Mouse (Mus musculus): ENCODE measurements at regions not wholly inside any gene's neighbourhood (a gene's known extent, or its start where the extent isn't known, plus 50 kb on each side); places are given as distances from the start of the nearest gene placed in this dataset.

DNA sequence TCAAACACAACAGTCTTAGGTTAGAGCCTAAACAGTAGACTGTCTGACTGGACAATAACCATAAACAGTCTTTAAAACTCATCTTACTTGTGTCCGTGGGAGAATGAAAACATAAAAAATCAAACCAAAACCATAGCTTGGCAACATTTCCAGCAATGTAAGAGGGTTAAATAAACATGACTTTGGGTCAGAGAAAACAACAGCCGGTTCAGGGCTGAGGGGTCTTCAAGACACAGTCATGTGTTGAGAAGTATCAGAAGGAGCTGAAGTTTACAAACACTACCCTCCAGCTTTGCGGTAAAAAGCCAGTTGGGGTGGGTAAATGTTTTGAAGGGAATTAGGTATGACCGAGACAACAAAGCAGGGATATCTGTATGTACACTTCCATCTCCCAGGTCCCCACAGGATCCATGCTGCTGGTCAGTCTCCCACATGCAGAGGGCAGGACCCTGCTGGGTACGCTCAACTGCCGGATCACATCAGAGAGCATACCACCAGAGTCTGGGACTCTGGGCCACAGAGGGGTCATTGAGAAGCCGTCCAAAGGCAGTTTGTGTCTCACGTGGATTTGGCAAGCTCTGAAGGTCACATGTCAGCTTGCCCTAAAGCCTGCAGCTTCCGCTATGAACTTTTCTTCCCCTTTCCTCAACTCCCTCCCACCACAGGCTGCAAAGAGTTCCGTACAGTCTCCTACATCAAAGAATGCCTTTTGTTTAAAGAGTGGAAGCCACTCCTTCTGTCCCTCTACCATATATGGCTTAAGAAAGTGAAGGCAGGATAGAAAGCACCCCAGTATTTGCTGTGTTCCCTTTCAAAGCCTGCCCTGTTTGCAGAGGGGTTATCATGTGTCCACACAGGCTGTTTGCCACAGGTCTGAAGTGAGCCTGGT is 103.9 kb upstream of the Thbs1 start:
- no peak for ATAC-seq (ENCODE audit: insufficient number of reproducible peaks, low FRiP score, low TSS enrichment)

DNA sequence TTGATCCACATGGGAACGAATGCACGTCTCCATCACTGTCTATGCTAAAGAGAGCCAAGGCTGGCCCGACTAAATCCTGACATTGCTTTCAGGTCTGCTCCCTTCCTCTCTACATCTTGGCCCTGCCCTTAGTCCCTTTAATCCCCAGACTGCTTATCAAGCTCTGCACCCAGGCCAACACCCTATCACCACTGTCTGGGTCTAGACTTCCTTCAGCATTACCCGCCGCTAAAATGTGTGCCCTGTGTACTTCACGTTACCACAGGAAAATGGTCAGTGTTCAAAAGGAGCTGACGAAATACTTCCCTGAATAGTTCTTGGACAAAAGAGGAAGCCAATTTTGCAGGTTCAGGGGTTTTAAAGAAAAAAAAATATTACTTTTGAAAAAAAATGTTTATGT is 100.0 kb upstream of the Thbs1 start:
- no peak for ATAC-seq (ENCODE audit: insufficient number of reproducible peaks, low FRiP score, low TSS enrichment)

DNA sequence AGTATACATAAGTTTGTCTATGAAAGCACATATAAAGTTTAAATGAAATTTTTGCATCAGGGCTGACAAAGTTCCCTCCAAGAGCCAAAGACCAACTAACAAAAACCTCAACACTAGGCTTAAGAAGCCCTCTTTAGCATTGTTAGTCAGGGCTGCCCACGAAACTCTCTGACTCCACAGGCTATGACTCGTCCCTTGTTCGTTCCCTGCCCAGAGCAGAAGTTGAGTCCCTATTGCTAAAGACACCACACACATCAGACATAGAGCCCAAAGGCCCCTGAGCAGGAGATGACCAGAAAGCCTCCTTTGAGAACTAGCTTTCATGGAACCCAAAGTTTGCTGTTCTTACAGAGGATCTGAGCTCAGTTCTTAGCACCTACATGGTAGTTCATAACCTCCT is 99.5 kb upstream of the Thbs1 start:
- no peak for ATAC-seq (ENCODE audit: insufficient number of reproducible peaks, low FRiP score, low TSS enrichment)

DNA sequence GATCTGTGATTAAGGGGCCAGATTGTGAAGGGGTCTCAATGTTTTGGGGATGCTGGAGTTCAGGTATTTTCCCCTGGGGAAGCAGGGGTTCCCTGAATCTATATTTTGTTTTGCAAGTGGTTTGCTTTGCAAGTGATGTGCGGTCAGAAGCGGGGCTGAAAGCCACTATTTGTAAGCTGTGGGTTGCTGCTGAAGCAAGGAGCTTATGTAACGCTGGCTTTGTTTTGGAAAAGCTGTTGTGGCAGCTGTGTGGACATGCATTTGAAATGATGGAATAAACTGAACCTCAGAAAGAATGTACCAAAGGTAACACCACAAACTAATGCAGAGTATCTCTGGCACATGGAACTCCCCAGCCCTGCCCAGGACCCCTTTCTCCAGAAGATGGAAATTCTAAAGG is 98.5 kb upstream of the Thbs1 start:
- no peak for ATAC-seq (ENCODE audit: insufficient number of reproducible peaks, low FRiP score, low TSS enrichment)

DNA sequence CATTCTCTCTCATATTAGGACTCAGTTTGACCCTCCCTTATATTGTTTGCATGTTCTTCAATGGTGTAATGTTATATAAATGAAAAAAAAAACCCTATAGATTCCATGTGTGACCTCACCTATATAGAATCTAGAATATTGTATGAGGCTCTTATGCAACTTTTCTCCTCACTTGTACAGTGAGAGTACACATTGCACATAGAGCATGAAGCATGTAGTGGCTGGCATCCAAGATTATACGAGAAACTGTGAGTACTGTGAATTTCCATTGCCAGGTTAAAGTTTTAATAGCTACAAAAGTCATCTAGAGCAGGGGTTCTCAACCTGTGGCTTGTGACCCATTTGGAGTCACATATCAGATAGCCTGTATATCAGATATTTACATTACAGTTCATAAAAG is 96.5 kb upstream of the Thbs1 start:
- no peak for ATAC-seq (ENCODE audit: insufficient number of reproducible peaks, low FRiP score, low TSS enrichment)

DNA sequence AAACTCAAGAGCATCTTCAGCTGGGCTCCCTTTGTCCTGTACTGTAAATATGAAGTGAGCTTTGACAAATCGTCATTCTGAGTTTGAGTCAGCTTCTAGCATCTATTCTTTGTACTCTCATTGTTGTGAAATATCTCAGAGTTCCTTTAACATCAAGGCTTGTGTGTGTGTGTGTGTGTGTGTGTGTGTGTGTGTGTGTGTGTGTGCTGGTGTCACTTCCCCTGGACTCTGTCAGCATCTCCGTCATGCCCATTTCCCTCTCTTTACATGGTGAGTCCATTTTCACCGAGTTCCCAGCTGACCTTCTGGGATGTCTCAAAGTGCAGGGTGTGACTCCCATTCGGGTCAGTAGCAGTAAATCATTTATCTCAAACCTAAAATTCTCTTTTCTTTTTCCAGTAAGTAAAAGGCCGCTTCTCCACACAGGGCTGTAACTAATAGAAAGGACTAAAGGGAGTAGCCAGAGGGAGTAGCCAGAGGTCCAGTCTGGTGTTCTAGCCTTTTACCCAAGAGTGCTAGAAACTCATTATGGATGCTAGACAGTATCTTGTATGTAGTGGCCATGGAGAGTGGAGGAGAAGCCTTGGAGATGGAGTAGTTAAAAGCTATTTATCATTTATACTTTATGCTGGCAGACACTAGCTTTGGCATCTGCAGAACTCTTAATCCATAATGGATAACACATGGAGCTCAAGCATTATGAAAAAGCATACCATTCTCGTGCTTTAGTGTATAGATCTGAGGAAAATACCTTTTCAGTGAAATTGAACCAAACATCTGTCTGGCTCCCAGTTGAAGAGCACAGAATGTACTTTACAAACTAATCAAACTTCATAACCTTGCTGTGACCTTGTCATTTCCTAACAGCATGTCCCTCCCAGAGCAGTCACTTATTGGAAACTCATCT is 85.6 kb upstream of the Thbs1 start:
- no peak for ATAC-seq (ENCODE audit: insufficient number of reproducible peaks, low FRiP score, low TSS enrichment)

DNA sequence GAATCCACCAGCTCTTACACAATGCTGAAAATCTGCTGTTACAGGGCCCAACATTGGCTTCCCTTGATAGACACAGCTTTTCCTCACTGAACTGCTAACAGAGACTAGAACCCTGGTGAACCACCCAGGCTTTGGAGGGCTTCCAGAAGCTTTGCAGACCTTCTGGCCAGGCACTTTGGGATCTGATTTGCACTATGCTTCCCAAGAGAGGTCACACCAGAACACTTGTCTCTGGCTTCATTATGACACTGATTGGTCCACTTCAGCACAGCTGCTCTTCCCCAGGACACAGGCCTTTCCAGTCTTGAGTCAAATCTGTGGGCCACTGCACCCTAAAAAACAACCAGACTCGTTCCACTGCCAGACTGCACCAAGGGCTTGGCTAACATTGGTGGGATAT is 82.8 kb upstream of the Thbs1 start:
- ATAC-seq (ENCODE audit: insufficient number of reproducible peaks, low FRiP score, low TSS enrichment), result no peak

DNA sequence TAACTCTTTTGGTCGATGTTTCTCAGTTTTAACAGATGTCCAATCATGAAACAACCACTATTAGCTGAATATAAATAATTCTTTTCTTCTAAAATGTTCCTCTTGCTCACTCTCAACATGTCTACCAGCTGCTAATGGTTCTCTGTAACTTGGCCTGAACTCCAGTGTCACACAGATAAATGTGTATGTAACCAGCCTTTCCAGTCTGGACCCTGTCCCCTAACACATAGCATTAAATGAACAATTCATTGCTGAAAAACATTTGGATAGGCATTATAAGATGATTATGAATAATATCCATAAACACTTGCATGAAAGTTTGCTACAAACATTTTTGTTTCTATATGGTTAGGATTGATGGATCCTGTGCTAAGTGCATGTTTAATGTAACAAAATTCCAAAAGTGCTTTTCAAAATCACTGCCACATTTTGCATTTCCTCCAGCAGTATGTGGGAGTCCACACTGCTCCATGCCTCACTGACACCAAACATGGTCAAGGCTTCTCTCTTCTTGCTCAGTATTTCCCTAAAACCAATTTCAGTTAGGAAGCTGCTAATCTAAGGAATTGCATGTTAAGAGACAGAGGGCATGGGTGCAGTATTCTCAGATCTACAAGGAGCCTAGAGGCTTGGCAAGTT is 82.1 kb upstream of the Thbs1 start:
- no peak for ATAC-seq (ENCODE audit: insufficient number of reproducible peaks, low FRiP score, low TSS enrichment)

DNA sequence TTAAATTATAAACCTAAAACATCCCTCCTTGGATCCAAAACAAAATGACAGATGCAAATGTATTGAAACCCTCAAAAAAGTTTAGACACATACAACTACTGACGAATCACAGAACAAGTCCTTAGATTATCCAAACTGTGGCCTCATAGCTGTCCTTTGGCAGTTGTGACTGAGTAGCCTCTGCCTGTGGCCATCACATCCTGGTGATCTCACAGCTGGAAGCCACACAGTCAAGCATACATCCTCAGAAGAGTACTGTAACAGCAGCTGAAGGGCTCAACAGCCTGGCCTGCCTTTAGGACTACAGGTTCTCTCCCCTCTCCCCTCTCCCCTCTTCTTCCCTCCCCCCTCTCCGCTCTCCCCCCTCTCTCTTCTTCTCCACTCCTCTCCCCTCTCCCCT is 80.0 kb upstream of the Thbs1 start:
- no peak for ATAC-seq (ENCODE audit: insufficient number of reproducible peaks, low FRiP score, low TSS enrichment)

DNA sequence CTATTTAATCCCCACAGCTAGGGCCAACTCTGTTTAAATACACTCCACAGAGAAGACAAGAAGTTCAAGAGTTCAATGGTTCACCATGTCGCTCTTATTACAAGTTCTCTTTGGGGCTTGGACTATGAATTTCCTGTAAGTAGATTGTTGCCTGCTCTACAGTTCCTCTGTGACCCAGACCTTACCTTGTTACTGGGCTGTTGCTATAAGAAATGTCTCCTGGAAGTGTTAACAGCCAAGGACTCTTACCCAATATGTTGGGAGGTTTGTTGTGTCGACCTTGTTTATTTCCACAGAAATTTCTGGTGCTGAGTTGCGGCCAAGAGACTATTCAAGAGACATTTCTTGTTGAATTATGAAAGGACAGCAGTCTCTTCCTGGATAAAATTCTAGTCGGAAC is 78.3 kb upstream of the Thbs1 start:
- ATAC-seq (ENCODE audit: insufficient number of reproducible peaks, low FRiP score, low TSS enrichment), result no peak

DNA sequence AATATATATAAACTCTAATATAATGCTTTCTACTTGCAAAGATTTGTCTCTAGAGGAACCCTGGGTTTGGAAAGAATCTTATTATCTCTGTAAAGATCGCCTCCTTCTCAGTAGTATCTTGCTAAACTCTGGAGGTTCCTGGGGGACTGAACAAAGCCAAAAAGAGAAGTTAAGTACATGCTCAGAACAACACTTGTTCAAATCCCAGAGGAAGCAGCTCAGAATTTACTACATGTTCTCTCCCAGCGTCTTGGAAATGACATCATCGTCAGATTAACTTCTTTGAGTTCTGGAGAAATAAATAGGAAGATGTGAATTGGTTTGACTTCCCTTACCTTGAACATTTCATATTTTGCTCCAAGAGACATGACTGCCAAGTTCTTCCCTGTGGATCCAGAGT is 77.7 kb upstream of the Thbs1 start:
- ATAC-seq (ENCODE audit: insufficient number of reproducible peaks, low FRiP score, low TSS enrichment), result no peak

DNA sequence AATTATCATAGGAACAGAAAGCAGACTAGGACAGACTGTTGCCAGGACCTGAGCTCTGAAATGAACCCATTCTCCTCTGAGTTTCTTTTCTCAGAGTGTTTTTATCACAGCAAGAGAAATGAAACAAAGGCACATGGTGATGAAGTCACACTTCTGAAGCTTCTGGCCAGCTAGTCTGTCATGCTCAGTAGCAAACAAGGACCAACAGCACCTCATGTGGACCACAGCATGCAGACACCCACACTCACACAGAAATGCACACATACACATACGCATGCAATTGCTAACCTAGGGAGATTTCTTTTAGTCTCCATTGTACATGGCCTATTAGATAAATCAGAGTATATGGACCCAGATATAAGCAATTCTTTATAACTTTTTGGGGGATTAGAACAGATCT is 76.3 kb upstream of the Thbs1 start:
- ATAC-seq (ENCODE audit: insufficient number of reproducible peaks, low FRiP score, low TSS enrichment), result no peak

DNA sequence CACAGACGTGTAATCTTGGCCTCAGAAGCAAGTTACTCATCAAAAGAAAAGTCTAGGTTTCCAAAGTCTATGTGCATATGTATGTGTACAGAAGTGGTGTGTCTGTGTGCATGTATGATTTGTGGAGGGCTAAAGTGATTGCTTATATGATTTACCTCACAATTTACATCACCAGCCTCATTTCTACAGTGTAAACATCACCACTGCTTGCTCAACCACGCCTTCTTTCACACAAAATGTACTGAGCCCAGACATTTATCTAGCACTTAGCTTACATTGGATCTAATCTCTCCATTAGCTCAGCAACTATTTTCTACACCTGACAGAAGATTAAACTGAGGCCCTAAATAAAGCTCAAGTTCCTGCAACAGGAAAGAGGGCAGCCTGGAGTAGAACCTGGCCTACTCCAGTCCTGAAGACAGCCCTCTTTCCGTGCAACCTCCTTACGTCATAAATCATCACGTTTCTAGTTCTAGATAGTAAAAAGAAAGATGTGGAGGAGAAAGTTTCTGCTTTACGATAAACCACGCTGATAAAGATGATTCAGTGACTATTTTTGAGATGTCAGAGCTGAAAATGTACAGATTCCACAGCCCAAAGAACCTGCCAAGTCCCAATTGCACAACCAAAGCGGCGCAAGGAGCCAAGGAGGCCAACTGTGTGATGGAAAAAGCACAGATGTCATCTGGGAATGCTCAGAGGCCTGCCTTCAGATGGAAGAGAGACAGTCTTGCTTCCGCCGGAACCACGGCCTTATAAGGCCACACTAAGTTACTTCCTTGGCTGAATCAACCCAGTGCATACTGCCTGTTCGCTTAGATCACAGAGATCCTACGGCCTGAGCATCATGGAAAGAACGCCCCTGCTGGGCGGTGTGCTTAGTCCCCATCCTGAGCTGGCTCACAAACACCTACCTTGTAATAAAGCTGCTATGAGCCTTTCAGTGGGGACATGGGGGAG is 72.5 kb upstream of the Thbs1 start:
- peak; percentile 31; the same call in 1 of the 2 replicates for ATAC-seq (ENCODE audit: insufficient number of reproducible peaks, low FRiP score, low TSS enrichment)

DNA sequence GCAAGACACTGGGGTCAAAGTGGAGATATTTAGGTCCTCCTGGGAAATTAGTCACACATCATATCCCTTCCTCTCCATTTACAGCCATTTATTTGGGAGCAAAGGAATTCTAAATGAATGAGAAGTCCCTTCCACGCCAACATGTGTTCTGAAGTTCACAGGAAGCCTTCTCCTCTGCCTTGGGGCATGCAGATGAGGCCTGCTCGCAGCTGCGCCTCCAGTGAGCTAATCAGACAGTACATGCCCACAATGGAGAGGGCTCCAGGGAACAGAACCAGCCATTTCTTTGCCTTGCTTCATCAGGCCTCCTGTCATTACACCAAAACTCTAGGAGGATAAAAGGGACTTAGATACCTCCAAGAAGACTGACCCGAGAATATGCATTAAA is 71.9 kb upstream of the Thbs1 start:
- no peak for ATAC-seq (ENCODE audit: insufficient number of reproducible peaks, low FRiP score, low TSS enrichment)

DNA sequence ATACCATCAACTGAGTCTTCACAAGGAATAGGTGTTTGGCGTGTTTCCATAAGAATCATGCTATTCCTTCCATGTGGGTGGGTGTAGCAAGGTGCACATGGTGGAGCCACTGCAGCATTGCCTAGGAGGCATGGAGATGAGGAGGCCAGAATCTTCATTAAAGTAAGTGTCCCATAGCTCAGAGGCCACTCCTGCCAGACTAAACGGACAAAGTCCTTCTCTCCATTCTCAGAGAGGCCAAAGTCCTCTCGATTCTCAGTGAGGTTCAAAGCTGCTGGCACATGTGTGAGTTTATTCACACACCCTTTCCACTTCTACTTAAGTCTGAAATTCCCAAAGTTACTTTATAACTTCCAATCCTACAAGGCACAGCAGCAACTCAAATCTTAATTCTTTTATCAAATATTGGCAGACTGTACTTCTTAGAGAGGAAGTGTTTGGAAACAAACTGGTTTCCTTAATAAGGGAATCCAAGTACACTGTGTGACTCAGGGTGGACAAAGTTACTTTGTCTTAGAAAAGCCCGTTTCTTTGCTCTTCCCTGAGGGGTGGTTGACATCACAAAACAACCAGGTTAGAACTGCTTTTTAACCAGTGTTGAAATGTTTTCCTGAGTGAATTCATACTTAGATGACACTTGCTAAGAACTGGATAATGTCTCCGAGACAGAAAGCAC is 69.2 kb upstream of the Thbs1 start:
- no peak for ATAC-seq (ENCODE audit: insufficient number of reproducible peaks, low FRiP score, low TSS enrichment)

DNA sequence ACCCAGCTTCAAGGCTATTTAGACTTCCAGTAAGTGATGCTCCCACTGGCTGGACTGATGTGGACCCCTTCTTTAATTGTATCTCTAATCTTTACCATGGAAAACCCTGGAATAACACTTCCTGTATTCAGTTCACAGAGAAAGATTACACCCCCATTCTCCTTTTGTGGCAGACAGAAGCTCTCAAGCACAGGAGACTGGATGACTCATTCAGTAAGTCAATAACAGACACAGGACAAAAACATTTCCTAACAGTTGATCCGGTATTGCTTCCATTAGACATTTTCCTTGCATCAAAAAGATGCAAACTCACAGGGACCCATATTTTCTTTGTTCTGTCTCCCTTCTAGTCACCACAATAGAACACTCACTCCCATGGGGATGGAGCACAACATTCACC is 67.0 kb upstream of the Thbs1 start:
- ATAC-seq (ENCODE audit: insufficient number of reproducible peaks, low FRiP score, low TSS enrichment), result no peak

DNA sequence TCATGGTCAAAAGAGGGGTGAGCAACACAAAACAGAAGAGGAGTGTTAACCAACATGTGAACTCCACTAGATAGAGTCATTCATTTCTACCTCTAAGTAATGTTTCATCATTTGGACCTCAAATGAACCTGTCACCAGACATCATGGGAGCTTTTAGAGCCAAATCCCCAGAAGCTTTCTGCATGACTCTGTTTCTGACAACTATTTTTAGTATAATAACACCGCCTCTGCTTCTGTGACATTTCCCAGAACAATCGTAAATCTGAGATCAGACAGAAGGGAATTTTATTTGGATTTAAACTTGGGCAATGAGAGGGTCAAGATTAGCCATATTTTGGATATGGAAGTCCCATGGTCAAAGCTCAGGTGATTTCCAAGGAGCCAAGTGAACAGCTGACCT is 61.4 kb upstream of the Thbs1 start:
- ATAC-seq (ENCODE audit: insufficient number of reproducible peaks, low FRiP score, low TSS enrichment), result no peak

DNA sequence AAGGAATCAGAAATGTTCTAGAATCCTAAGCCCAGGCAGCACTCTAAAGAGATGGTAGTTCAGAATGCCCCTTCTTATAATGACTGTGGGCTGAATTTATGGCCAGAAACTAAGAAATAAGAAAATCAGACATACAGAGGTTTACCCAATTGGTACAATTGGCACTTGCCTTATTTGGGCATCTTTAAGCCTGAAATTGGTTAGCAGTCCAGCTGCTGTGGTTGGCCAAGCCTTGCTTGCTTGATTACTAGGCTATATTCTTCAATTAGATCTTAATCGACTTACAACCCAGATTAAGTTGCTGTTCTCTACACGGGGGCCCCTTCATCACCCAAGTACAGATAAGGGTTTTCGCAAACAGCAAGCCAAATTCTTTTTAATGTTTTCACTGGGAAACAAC is 60.1 kb upstream of the Thbs1 start:
- ATAC-seq (ENCODE audit: insufficient number of reproducible peaks, low FRiP score, low TSS enrichment), result no peak

DNA sequence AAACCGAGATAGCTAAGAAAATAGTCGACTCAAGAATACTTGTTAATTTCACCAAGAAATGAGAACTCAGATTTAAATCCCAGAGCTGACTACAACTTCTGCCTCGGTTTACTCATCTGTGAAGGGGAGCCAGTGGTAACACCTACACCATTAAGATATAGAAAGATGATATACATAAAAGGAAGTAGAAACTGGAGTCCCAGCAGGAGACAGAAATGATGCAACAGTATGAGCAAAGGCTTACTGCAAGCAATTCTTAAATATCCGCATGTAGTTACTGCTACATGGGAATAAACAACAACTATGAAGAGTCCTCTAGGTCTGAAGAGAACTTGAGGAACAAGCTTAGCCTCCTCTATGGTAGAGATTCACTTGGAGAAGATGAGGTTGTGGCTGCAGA is 58.2 kb upstream of the Thbs1 start:
- no peak for ATAC-seq (ENCODE audit: insufficient number of reproducible peaks, low FRiP score, low TSS enrichment)
